Mouse (Mus musculus) erythroblast, embryonic 14.5 days (primary cell): ENCODE measurements around the gene Wnt3a. TPM values are rescaled to one million over a fixed set of nuclear protein-coding genes. Genes with fewer than 3 reads are reported as not detected.

Experiments
- H3K27me3 ChIP-seq: 2 replicates; pipeline ENCODE4 v1.6.1; 2012; ENCODE audit warnings: inconsistent platforms; ENCODE audit not compliant: control insufficient read depth
- H3K36me3 ChIP-seq: 2 replicates; pipeline ENCODE4 v1.6.1; 2012; ENCODE audit warnings: mild to moderate bottlenecking, inconsistent platforms; ENCODE audit not compliant: control insufficient read depth
- H3K4me1 ChIP-seq: 2 replicates; pipeline ENCODE4 v1.6.1; 2012; ENCODE audit warnings: inconsistent platforms; ENCODE audit not compliant: control insufficient read depth
- H3K4me3 ChIP-seq: replicated peaks from 2 replicates; pipeline ENCODE3; 2012; ENCODE audit warnings: moderate library complexity, mild to moderate bottlenecking, inconsistent platforms
- H3K9me3 ChIP-seq: 2 replicates; pipeline ENCODE4 v1.6.1; 2012; ENCODE audit warnings: low read length, inconsistent platforms, mixed read lengths; ENCODE audit not compliant: control insufficient read depth
- GATA1 ChIP-seq: IDR thresholded peaks from 2 replicates; pipeline ENCODE4 v1.6.1; 2012; ENCODE audit warnings: low read length, inconsistent platforms, mixed read lengths
- TAL1 ChIP-seq: IDR thresholded peaks from 3 replicates; pipeline ENCODE4 v1.6.1; 2012; ENCODE audit warnings: low read length, inconsistent platforms, mixed read lengths
- polyA plus RNA-seq: library from polyadenylated mRNA; stranded (reverse); fragments of >175 nt; gene quantifications from 2 replicates; pipeline ENCODE4 v1.2.3, GENCODE M21; 2012

The Wnt3a gene
- polyA plus RNA-seq, 1 experiment, result 0.02 TPM

- Histone ChIP-seq H3K9me3 (no peaks in the 10 kb centered on the region), H3K4me3 (peak within 1 kb of the TSS; percentile 93), H3K4me1 (peaks cover 56% of the 10 kb centered on the region), H3K27me3 (no peaks in the 10 kb centered on the region), H3K36me3 (peaks cover 43% of the 10 kb centered on the region)
- TF ChIP-seq GATA1 (no peak), TAL1 (no peak)
These were observed 88.2 kb downstream of the Wnt3a start, which contains the start of gene Mrpl55 for GRCm38 (mm10) chr11:59202081-59202995. TSS of gene Mrpl55 (plus strand) at chr11:59202486.

- peak overlapping the region; percentile 93 for H3K4me3 ChIP-seq
- no peak for TF ChIP-seq GATA1
- TF ChIP-seq TAL1, result no peak
- H3K9me3 ChIP-seq, result no peaks in the 10 kb centered on the region
- peaks cover 52% of the 10 kb centered on the region for H3K4me1 ChIP-seq
- H3K36me3 ChIP-seq, result peaks cover 37% of the 10 kb centered on the region
- H3K27me3 ChIP-seq, result no peaks in the 10 kb centered on the region
These were observed 89.1 kb downstream of the Wnt3a start for GRCm38 (mm10) chr11:59201216-59202002.

Other genes with a start within 250 kb of the Wnt3a start
- gene Obscn, start 154.3 kb downstream of the Wnt3a start, polyA plus RNA-seq, result 0.01 and 0.03 TPM in 2 replicates
- gene Iba57, start 127.0 kb downstream of the Wnt3a start, polyA plus RNA-seq, result 2.9 and 3.3 TPM in 2 replicates
- gene Gjc2, start 107.5 kb downstream of the Wnt3a start, polyA plus RNA-seq, result 0.03 TPM in 1 of 2 replicates, not detected in the other
- 1.9 and 3.8 TPM in 2 replicates for gene Guk1, start 98.5 kb downstream of the Wnt3a start, polyA plus RNA-seq
- 4.0 and 5.3 TPM in 2 replicates for gene Mrpl55, start 88.3 kb downstream of the Wnt3a start, polyA plus RNA-seq
- gene 2310033P09Rik, start 82.4 kb downstream of the Wnt3a start, polyA plus RNA-seq, result 6.9 and 8.6 TPM in 2 replicates
- gene Arf1, start 62.5 kb downstream of the Wnt3a start, polyA plus RNA-seq, result 10.0 and 10.5 TPM in 2 replicates
- gene Wnt9a, start 16.2 kb upstream of the Wnt3a start, polyA plus RNA-seq, result not detected in 2 replicates
- gene Prss38, start 84.9 kb upstream of the Wnt3a start, polyA plus RNA-seq, result 0.06 TPM in 1 of 2 replicates, not detected in the other
- 0.17 and 0.33 TPM in 2 replicates for gene Jmjd4, start 159.3 kb upstream of the Wnt3a start, polyA plus RNA-seq
- gene Snap47, start 160.4 kb upstream of the Wnt3a start, polyA plus RNA-seq, result 0.51 and 0.58 TPM in 2 replicates
- not detected in 2 replicates for gene Zfp867, start 181.7 kb upstream of the Wnt3a start, polyA plus RNA-seq
- 0.22 and 0.50 TPM in 2 replicates for gene Zkscan17, start 236.0 kb upstream of the Wnt3a start, polyA plus RNA-seq